Mouse (Mus musculus): ENCODE measurements around the gene Ddx42.
A peak's percentile ranks its signal among the peaks of the same experiment; 100 is the strongest.

The Ddx42 gene

GRCm38 (mm10) chr11:106268326-106269059 is 51.8 kb downstream of the Ddx42 start:
- peak; percentile 79 for DNase-seq (ENCODE audit: low read depth)

- peak; percentile 12 for DNase-seq (ENCODE audit: low read depth)
Measured at GRCm38 (mm10) chr11:106269060-106269431, 52.3 kb downstream of the Ddx42 start.

- DNase-seq (ENCODE audit: low read depth) = peak; percentile 20
Measured at GRCm38 (mm10) chr11:106271131-106271793, 54.5 kb downstream of the Ddx42 start.

GRCm38 (mm10) chr11:106271794-106272643 is 55.3 kb downstream of the Ddx42 start:
- peak; percentile 57 for DNase-seq (ENCODE audit: low read depth)

GRCm38 (mm10) chr11:106272644-106273310 is 56.1 kb downstream of the Ddx42 start, which contains the start of gene Smarcd2:
Gene Smarcd2 (minus strand): TSS chr11:106272972.
- DNase-seq (ENCODE audit: low read depth) = peak; percentile 98

- DNase-seq (ENCODE audit: low read depth) = no peak
Measured at GRCm38 (mm10) chr11:106273311-106273684, 56.6 kb downstream of the Ddx42 start.

- no peak for DNase-seq (ENCODE audit: low read depth)
Measured at GRCm38 (mm10) chr11:106273811-106274210, 57.1 kb downstream of the Ddx42 start.

GRCm38 (mm10) chr11:106274374-106274773 is 57.6 kb downstream of the Ddx42 start:
- no peak for DNase-seq (ENCODE audit: low read depth)

GRCm38 (mm10) chr11:106274971-106275411 is 58.3 kb downstream of the Ddx42 start:
- DNase-seq (ENCODE audit: low read depth) = peak; percentile 24

GRCm38 (mm10) chr11:106276454-106276853 is 59.7 kb downstream of the Ddx42 start, which contains the start of gene Tcam1:
Gene Tcam1 (plus strand): TSS chr11:106276672.
- DNase-seq (ENCODE audit: low read depth) = peak; percentile 39

GRCm38 (mm10) chr11:106282452-106282851 is 65.7 kb downstream of the Ddx42 start:
- DNase-seq (ENCODE audit: low read depth) = peak; percentile 16

- DNase-seq (ENCODE audit: low read depth) = no peak
Measured at GRCm38 (mm10) chr11:106283371-106283770, 66.6 kb downstream of the Ddx42 start.

- DNase-seq (ENCODE audit: low read depth) = no peak
Measured at GRCm38 (mm10) chr11:106284126-106284525, 67.4 kb downstream of the Ddx42 start.

- no peak for DNase-seq (ENCODE audit: low read depth)
Measured at GRCm38 (mm10) chr11:106286206-106286605, 69.5 kb downstream of the Ddx42 start.

- DNase-seq (ENCODE audit: low read depth) = peak; percentile 54
Measured at GRCm38 (mm10) chr11:106286987-106287386, 70.3 kb downstream of the Ddx42 start.

GRCm38 (mm10) chr11:106289369-106289768 is 72.6 kb downstream of the Ddx42 start:
- DNase-seq (ENCODE audit: low read depth) = no peak

GRCm38 (mm10) chr11:106290376-106290775 is 73.7 kb downstream of the Ddx42 start:
- no peak for DNase-seq (ENCODE audit: low read depth)

- DNase-seq (ENCODE audit: low read depth) = no peak
Measured at GRCm38 (mm10) chr11:106291861-106292260, 75.1 kb downstream of the Ddx42 start.
